Mouse (Mus musculus): Measurements from ENCODE around the gene Adcy9. TPM values are rescaled to one million over a fixed set of nuclear protein-coding genes. Genes with fewer than 3 reads are reported as not detected.
"Not testable (repeated sequence)": the region's sequence is repeated elsewhere in the genome, so short reads cannot be mapped to it uniquely, and the experiment has no call there.

Gene Adcy9
- total and polyA plus RNA-seq, 2 experiments from 2014 or later: 4.1 to 31.6 TPM

- Histone ChIP-seq H3K27ac (ENCODE audit: low read depth, low read length) (no peak overlapping the region), H3K9ac (replicated peaks; ENCODE audit: low read length, poor library complexity, severe bottlenecking) (no peak overlapping the region), H3K36me3 (ENCODE audit: insufficient read depth, low read length) (no peaks in the 10 kb centered on the region), H3K4me1 (ENCODE audit: insufficient read depth, low read length) (no peaks in the 10 kb centered on the region), H3K4me3 (ENCODE audit: low read depth, low read length) (no peak overlapping the region), H3K9me3 (ENCODE audit: low read length) (no peaks in the 10 kb centered on the region), H3K27me3 (ENCODE audit: insufficient read depth, low read length) (no peaks in the 10 kb centered on the region), H3K4me2 (ENCODE audit: low read depth, low read length, poor library complexity, severe bottlenecking) (no peak overlapping the region)
- WGBS: 90% methylated on average over 4 of the region's 4 CpGs
- no peak for ATAC-seq (ENCODE audit: low FRiP score)
- no peak for DNase-seq (ENCODE audit: low spot score)
- TF ChIP-seq CTCF (IDR thresholded peaks at IDR 0.05): no peak
These were observed 56.8 kb downstream of the Adcy9 start for GRCm38 (mm10) chr16:4363341-4364116.

- Histone ChIP-seq H3K27me3 (ENCODE audit: insufficient read depth, low read length) (no peaks in the 10 kb centered on the region), H3K4me1 (ENCODE audit: insufficient read depth, low read length) (no peaks in the 10 kb centered on the region), H3K9me3 (ENCODE audit: low read length) (no peaks in the 10 kb centered on the region), H3K27ac (ENCODE audit: low read depth, low read length) (no peak overlapping the region), H3K9ac (replicated peaks; ENCODE audit: low read length, poor library complexity, severe bottlenecking) (no peak overlapping the region), H3K4me3 (ENCODE audit: low read depth, low read length) (no peak overlapping the region), H3K4me2 (ENCODE audit: low read depth, low read length, poor library complexity, severe bottlenecking) (no peak overlapping the region), H3K36me3 (ENCODE audit: insufficient read depth, low read length) (no peaks in the 10 kb centered on the region)
- TF ChIP-seq CTCF (IDR thresholded peaks at IDR 0.05): no peak
- 55% methylated on average over 4 of the region's 4 CpGs for WGBS
- DNase-seq (ENCODE audit: low spot score) (no peak), ATAC-seq (ENCODE audit: low FRiP score) (no peak)
These were observed 64.8 kb downstream of the Adcy9 start for GRCm38 (mm10) chr16:4355260-4356043.

- Histone ChIP-seq H3K36me3 (ENCODE audit: insufficient read depth, low read length) (no peaks in the 10 kb centered on the region), H3K27ac (ENCODE audit: low read depth, low read length) (no peak overlapping the region), H3K9ac (replicated peaks; ENCODE audit: low read length, poor library complexity, severe bottlenecking) (no peak overlapping the region), H3K4me3 (ENCODE audit: low read depth, low read length) (no peak overlapping the region), H3K27me3 (ENCODE audit: insufficient read depth, low read length) (no peaks in the 10 kb centered on the region), H3K9me3 (ENCODE audit: low read length) (no peaks in the 10 kb centered on the region), H3K4me2 (ENCODE audit: low read depth, low read length, poor library complexity, severe bottlenecking) (no peak overlapping the region), H3K4me1 (ENCODE audit: insufficient read depth, low read length) (no peaks in the 10 kb centered on the region)
- TF ChIP-seq CTCF (IDR thresholded peaks at IDR 0.05): no peak
- no peak for DNase-seq (ENCODE audit: low spot score)
- ATAC-seq (ENCODE audit: low FRiP score): no peak
- WGBS: 92% methylated on average over 7 of the region's 7 CpGs
These were observed 77.7 kb downstream of the Adcy9 start for GRCm38 (mm10) chr16:4342579-4342978.

GRCm38 (mm10) chr16:4341316-4342062 lies 78.8 kb downstream of the Adcy9 start:
- Histone ChIP-seq H3K4me3 (ENCODE audit: low read depth, low read length) (no peak overlapping the region), H3K27me3 (ENCODE audit: insufficient read depth, low read length) (no peaks in the 10 kb centered on the region), H3K36me3 (ENCODE audit: insufficient read depth, low read length) (no peaks in the 10 kb centered on the region), H3K4me1 (ENCODE audit: insufficient read depth, low read length) (no peaks in the 10 kb centered on the region), H3K4me2 (ENCODE audit: low read depth, low read length, poor library complexity, severe bottlenecking) (no peak overlapping the region), H3K9ac (replicated peaks; ENCODE audit: low read length, poor library complexity, severe bottlenecking) (no peak overlapping the region), H3K9me3 (ENCODE audit: low read length) (no peaks in the 10 kb centered on the region), H3K27ac (ENCODE audit: low read depth, low read length) (no peak overlapping the region)
- DNase-seq (ENCODE audit: low spot score) (no peak), ATAC-seq (ENCODE audit: low FRiP score) (no peak)
- whole genome bisulfite sequencing: 88% methylated on average over 14 of the region's 14 CpGs
- TF ChIP-seq CTCF (IDR thresholded peaks at IDR 0.05): no peak

- not testable (repeated sequence) for H3K4me1 ChIP-seq (ENCODE audit: insufficient read depth, low read length); ATAC-seq (ENCODE audit: low FRiP score); H3K27me3 ChIP-seq (ENCODE audit: insufficient read depth, low read length); H3K27ac ChIP-seq (ENCODE audit: low read depth, low read length); H3K4me2 ChIP-seq (ENCODE audit: low read depth, low read length, poor library complexity, severe bottlenecking); H3K4me3 ChIP-seq (ENCODE audit: low read depth, low read length); H3K36me3 ChIP-seq (ENCODE audit: insufficient read depth, low read length); H3K9ac ChIP-seq (replicated peaks; ENCODE audit: low read length, poor library complexity, severe bottlenecking); H3K9me3 ChIP-seq (ENCODE audit: low read length); DNase-seq (ENCODE audit: low spot score)
- 80% methylated on average over 6 of the region's 7 CpGs for WGBS
These were observed 81.1 kb downstream of the Adcy9 start for GRCm38 (mm10) chr16:4339216-4339615.

All from midbrain, postnatal 0 days (tissue).